Mouse (Mus musculus) MEL (cell line): ENCODE data around the gene Reg4. TPM values are rescaled to one million over a fixed set of nuclear protein-coding genes. Genes with fewer than 3 reads are reported as not detected.

ENCODE experiments used
- DNase-seq: peaks from one replicate; pipeline ENCODE4 v3.0.0; 2011; ENCODE audit warnings: low read depth, low spot score
- H3K27ac ChIP-seq: 2 replicates; pipeline ENCODE4 v1.5.1; 2012; ENCODE audit warnings: low read depth, mild to moderate bottlenecking, control low read depth, low read length, moderate library complexity; ENCODE audit not compliant: control insufficient read depth
- H3K27me3 ChIP-seq, 2 experiments: fragments of 150-350 bp in 1 of 2; sonication (generic) in 1 of 2; 2 replicates each; pipeline ENCODE4 v1.6.1; 2012; ENCODE audit warnings: low read length in 2 of 2, mild to moderate bottlenecking in 2 of 2, improper control_type of control experiment in 1 of 2, moderate library complexity in 1 of 2; ENCODE audit not compliant: insufficient read depth in 2 of 2, control insufficient read depth in 1 of 2
- H3K36me3 ChIP-seq, 2 experiments: 2 replicates each; pipeline ENCODE4 v1.6.1; 2012 to 2014; ENCODE audit warnings: low read length in 2 of 2, improper control_type of control experiment in 1 of 2, inconsistent platforms in 1 of 2, mild to moderate bottlenecking in 1 of 2; ENCODE audit not compliant: insufficient read depth in 2 of 2, control insufficient read depth in 1 of 2
- H3K4me1 ChIP-seq, 2 experiments: fragments of 150-350 bp in 1 of 2; sonication (generic) in 1 of 2; 2 replicates each; pipeline ENCODE4 v1.6.1; 2012; ENCODE audit warnings: low read length in 2 of 2, improper control_type of control experiment in 1 of 2, mild to moderate bottlenecking in 1 of 2; ENCODE audit not compliant: insufficient read depth in 2 of 2, control insufficient read depth in 1 of 2
- H3K4me3 ChIP-seq, 2 experiments: fragments of 150-350 bp in 1 of 2; sonication (generic) in 1 of 2; 2 replicates each; pipeline ENCODE4 v1.5.1; 2012; ENCODE audit warnings: low read depth in 2 of 2, low read length in 2 of 2, mild to moderate bottlenecking in 2 of 2, moderate library complexity in 2 of 2, control low read depth in 1 of 2, improper control_type of control experiment in 1 of 2; ENCODE audit not compliant: control insufficient read depth in 1 of 2, insufficient read depth in 1 of 2
- H3K79me2 ChIP-seq: 2 replicates; pipeline ENCODE4 v1.6.1; 2012; ENCODE audit warnings: mild to moderate bottlenecking, low read length, moderate library complexity; ENCODE audit not compliant: control insufficient read depth, poor library complexity, insufficient read depth
- H3K9ac ChIP-seq: 2 replicates; pipeline ENCODE4 v1.6.1; 2012; ENCODE audit warnings: low read depth, mild to moderate bottlenecking, control low read depth, low read length, moderate library complexity; ENCODE audit not compliant: control insufficient read depth, poor library complexity, severe bottlenecking
- H3K9me3 ChIP-seq: fragments of 150-350 bp; sonication (generic); replicated peaks from 2 replicates; pipeline ENCODE4 v1.6.1; 2012; ENCODE audit warnings: mild to moderate bottlenecking, low read length, improper control_type of control experiment, moderate library complexity; ENCODE audit not compliant: insufficient read depth
- BHLHE40 ChIP-seq: IDR thresholded peaks from 2 replicates; pipeline ENCODE4 v1.6.1; 2012; ENCODE audit warnings: low read depth, mild to moderate bottlenecking, inconsistent platforms, low read length, improper control_type of control experiment, borderline replicate concordance
- CHD1 ChIP-seq: IDR thresholded peaks from 2 replicates; pipeline ENCODE4 v1.6.1; 2012; ENCODE audit warnings: low read depth, mild to moderate bottlenecking, inconsistent platforms, low read length, improper control_type of control experiment
- CTCF ChIP-seq, 3 experiments: IDR thresholded peaks in 2 of 3; conservative IDR thresholded peaks in 1 of 3; 2 replicates each; pipeline ENCODE4 v1.5.1; 2011 to 2012; ENCODE audit warnings: low read length in 3 of 3, low read depth in 2 of 3, mild to moderate bottlenecking in 2 of 3, improper control_type of control experiment in 1 of 3, inconsistent platforms in 1 of 3, mixed read lengths in 1 of 3, moderate library complexity in 1 of 3; ENCODE audit not compliant: control insufficient read depth in 1 of 3, insufficient read depth in 1 of 3, poor library complexity in 1 of 3, severe bottlenecking in 1 of 3
- E2F4 ChIP-seq: IDR thresholded peaks from 2 replicates; pipeline ENCODE4 v1.6.1; 2011; ENCODE audit warnings: low read depth, low read length, improper control_type of control experiment, borderline replicate concordance
- ELF1 ChIP-seq: IDR thresholded peaks from 2 replicates; pipeline ENCODE4 v1.6.1; 2014; ENCODE audit warnings: low read depth, mild to moderate bottlenecking, inconsistent platforms, low read length, improper control_type of control experiment, moderate library complexity
- EP300 ChIP-seq, 2 experiments: IDR thresholded peaks; 2 replicates each; pipeline ENCODE4 v1.6.1; 2011; ENCODE audit warnings: improper control_type of control experiment in 2 of 2, low read length in 2 of 2, low read depth in 1 of 2, mild to moderate bottlenecking in 1 of 2
- GABPA ChIP-seq: IDR thresholded peaks from 2 replicates; pipeline ENCODE4 v1.6.1; 2012; ENCODE audit warnings: low read depth, mild to moderate bottlenecking, inconsistent platforms, low read length, improper control_type of control experiment, moderate library complexity
- GATA1 ChIP-seq: IDR thresholded peaks from 2 replicates; pipeline ENCODE4 v1.6.1; 2011; ENCODE audit warnings: low read depth, low read length, improper control_type of control experiment
- HCFC1 ChIP-seq: IDR thresholded peaks from 2 replicates; pipeline ENCODE4 v1.6.1; 2012; ENCODE audit warnings: low read depth, mild to moderate bottlenecking, inconsistent platforms, low read length, improper control_type of control experiment, moderate library complexity
- JUND ChIP-seq: IDR thresholded peaks from 2 replicates; pipeline ENCODE4 v1.6.1; 2011; ENCODE audit warnings: low read depth, mild to moderate bottlenecking, improper control_type of control experiment, low read length
- KAT2A ChIP-seq: conservative IDR thresholded peaks from 2 replicates; pipeline ENCODE4 v1.6.1; 2012; ENCODE audit warnings: low read depth, low read length, improper control_type of control experiment, inconsistent platforms
- MAFK ChIP-seq: IDR thresholded peaks from 2 replicates; pipeline ENCODE4 v1.6.1; 2011; ENCODE audit warnings: low read depth, mild to moderate bottlenecking, low read length, improper control_type of control experiment, borderline replicate concordance
- MAX ChIP-seq: IDR thresholded peaks from 2 replicates; pipeline ENCODE4 v1.6.1; 2011; ENCODE audit warnings: low read length, improper control_type of control experiment
- MEF2A ChIP-seq: IDR thresholded peaks from 2 replicates; pipeline ENCODE4 v1.6.1; 2014; ENCODE audit warnings: low read depth, mild to moderate bottlenecking, inconsistent platforms, low read length, improper control_type of control experiment; ENCODE audit not compliant: poor library complexity, insufficient replicate concordance, severe bottlenecking; ENCODE audit errors: extremely low read depth
- MYB ChIP-seq: IDR thresholded peaks from 2 replicates; pipeline ENCODE4 v1.6.1; 2011; ENCODE audit warnings: mild to moderate bottlenecking, low read depth, low read length, improper control_type of control experiment
- MYC ChIP-seq: IDR thresholded peaks from 2 replicates; pipeline ENCODE4 v1.6.1; 2011; ENCODE audit warnings: low read depth, mild to moderate bottlenecking, low read length, improper control_type of control experiment, moderate library complexity
- NELFE ChIP-seq: IDR thresholded peaks from 2 replicates; pipeline ENCODE4 v1.6.1; 2011; ENCODE audit warnings: low read depth, low read length, improper control_type of control experiment
- NRF1 ChIP-seq: IDR thresholded peaks from 2 replicates; pipeline ENCODE4 v1.6.1; 2014; ENCODE audit warnings: low read depth, mild to moderate bottlenecking, inconsistent platforms, low read length, improper control_type of control experiment, moderate library complexity; ENCODE audit not compliant: poor library complexity, insufficient read depth, severe bottlenecking
- SIN3A ChIP-seq: IDR thresholded peaks from 2 replicates; pipeline ENCODE4 v1.6.1; 2012; ENCODE audit warnings: low read length, improper control_type of control experiment, inconsistent platforms
- TAL1 ChIP-seq: IDR thresholded peaks from 2 replicates; pipeline ENCODE4 v1.6.1; 2012; ENCODE audit warnings: mild to moderate bottlenecking, inconsistent platforms, low read length, moderate library complexity, mixed read lengths
- TBP ChIP-seq: IDR thresholded peaks from 2 replicates; pipeline ENCODE4 v1.8.0; 2011; ENCODE audit warnings: low read depth, low read length, improper control_type of control experiment
- UBTF ChIP-seq: IDR thresholded peaks from 2 replicates; pipeline ENCODE4 v1.6.1; 2012; ENCODE audit warnings: low read depth, mild to moderate bottlenecking, inconsistent platforms, low read length, improper control_type of control experiment, moderate library complexity, borderline replicate concordance; ENCODE audit not compliant: insufficient read depth
- USF1 ChIP-seq: IDR thresholded peaks from 2 replicates; pipeline ENCODE4 v1.6.1; 2014; ENCODE audit warnings: low read depth, mild to moderate bottlenecking, inconsistent platforms, low read length, improper control_type of control experiment, moderate library complexity
- ZC3H11A ChIP-seq: IDR thresholded peaks from 2 replicates; pipeline ENCODE4 v1.6.1; 2012; ENCODE audit warnings: low read depth, mild to moderate bottlenecking, inconsistent platforms, low read length, improper control_type of control experiment
- ZKSCAN1 ChIP-seq: IDR thresholded peaks from 2 replicates; pipeline ENCODE4 v1.6.1; 2012; ENCODE audit warnings: low read depth, mild to moderate bottlenecking, inconsistent platforms, low read length, improper control_type of control experiment, moderate library complexity
- ZNF384 ChIP-seq: IDR thresholded peaks from 2 replicates; pipeline ENCODE4 v1.6.1; 2012; ENCODE audit warnings: low read depth, mild to moderate bottlenecking, inconsistent platforms, low read length, improper control_type of control experiment
- polyA plus RNA-seq, 2 experiments: library from polyadenylated mRNA; stranded (reverse) in 1 of 2; unstranded in 1 of 2; fragments of >175 nt in 1 of 2; fragments of >200 nt in 1 of 2; gene quantifications; 2 replicates each; pipeline versions ENCODE4 v1.2.1 to v1.2.4; 2012; ENCODE audit warnings: low replicate concordance in 2 of 2, low read depth in 1 of 2; ENCODE audit not compliant: insufficient read length in 2 of 2, insufficient read depth in 1 of 2, missing spikeins in 1 of 2
- total RNA-seq: library from RNA; depleted of rRNA; stranded (reverse); fragments of 300-350 nt; gene quantifications from 2 replicates; pipeline ENCODE4 v1.2.3, GENCODE M21; 2012

The Reg4 gene
- total and polyA plus RNA-seq, 3 experiments: not detected

DNA sequence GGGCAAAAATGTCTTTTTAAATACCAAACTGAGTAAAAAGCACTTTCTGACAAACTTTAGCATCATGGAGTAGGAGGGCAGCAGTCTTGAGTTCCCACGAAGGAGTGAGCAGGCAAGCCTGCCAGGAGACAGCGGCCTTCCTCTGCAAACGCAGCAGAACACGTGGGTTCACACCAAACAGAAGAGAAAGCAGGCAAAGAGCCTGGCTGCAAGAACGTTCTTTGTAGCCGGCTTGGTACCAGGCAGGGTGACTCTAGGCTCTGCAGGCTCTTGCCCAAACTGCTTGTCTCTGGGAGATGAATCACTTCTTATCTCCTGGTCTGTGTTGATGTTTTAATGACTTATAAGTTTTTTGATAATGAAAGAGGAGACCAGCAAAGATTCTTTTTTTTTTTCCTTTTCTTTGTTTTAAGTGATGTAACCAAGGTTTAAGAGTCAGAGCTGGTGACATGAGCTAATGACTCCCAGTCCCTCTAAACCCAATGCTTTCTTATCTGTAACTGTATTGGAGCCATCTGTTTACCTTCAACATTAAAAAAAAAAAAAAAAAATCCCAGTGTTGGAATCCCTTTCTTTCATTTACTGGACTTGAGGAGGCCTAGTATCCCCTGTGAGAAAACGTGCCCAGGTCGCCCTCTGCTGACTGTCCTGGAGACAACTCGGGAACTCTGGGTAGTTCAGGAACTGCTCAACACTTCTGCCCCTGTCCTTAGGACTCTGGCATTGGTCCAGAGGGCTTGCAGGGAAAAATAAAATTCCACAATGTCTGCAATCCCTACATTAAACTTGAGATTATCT lies 2.0 kb downstream of the Reg4 start (continued):
- TF ChIP-seq ZKSCAN1 (no peak), MAFK (no peak), HCFC1 (no peak), ZC3H11A (peak; percentile 96), GATA1 (no peak), TAL1 (no peak), GABPA (no peak), CHD1 (no peak), USF1 (no peak), UBTF (no peak), BHLHE40 (no peak), EP300 (IDR thresholded peaks at IDR 0.05; ENCODE audit: low read depth in 1 of 2, low read length in 2 of 2) (no peak), ELF1 (no peak), CTCF (IDR thresholded peaks at IDR 0.05 in 2 of 3, conservative IDR thresholded peaks at IDR 0.05 in 1 of 3; ENCODE audit: control insufficient read depth in 1 of 3, insufficient read depth in 1 of 3, low read depth in 2 of 3, low read length in 3 of 3, poor library complexity in 1 of 3, severe bottlenecking in 1 of 3) (peak; percentile 44 to 91 (median 86))

GRCm38 (mm10) chr3:98224975-98225374 lies 3.0 kb downstream of the Reg4 start:
- H3K27me3 ChIP-seq: peaks cover 0 to 1% of the 10 kb centered on the region in 2 experiments; a peak in 1 of 4 replicates
- H3K36me3 ChIP-seq: no peaks in the 10 kb centered on the region
- H3K9me3 ChIP-seq: no peaks in the 10 kb centered on the region
- TF ChIP-seq TAL1: no peak
- no peak for TF ChIP-seq MAX
- TF ChIP-seq ZKSCAN1: no peak
- DNase-seq: no peak
- H3K4me1 ChIP-seq: peaks cover 0 to 5% of the 10 kb centered on the region in 2 experiments; a peak in 1 of 4 replicates
- H3K9ac ChIP-seq: no peak overlapping the region
- H3K4me3 ChIP-seq: no peak overlapping the region
- H3K79me2 ChIP-seq: no peaks in the 10 kb centered on the region
- no peak overlapping the region for H3K27ac ChIP-seq

GRCm38 (mm10) chr3:98225746-98226145 lies 3.8 kb downstream of the Reg4 start:
- Histone ChIP-seq H3K27ac (no peak overlapping the region), H3K9ac (no peak overlapping the region), H3K27me3 (0 out of 4 replicates have a peak, but pooled peaks cover 0 to 1% of the 10 kb centered on the region in 2 experiments), H3K9me3 (no peaks in the 10 kb centered on the region), H3K79me2 (no peaks in the 10 kb centered on the region), H3K4me1 (peaks cover 0 to 5% of the 10 kb centered on the region in 2 experiments; a peak in 1 of 4 replicates), H3K36me3 (no peaks in the 10 kb centered on the region), H3K4me3 (no peak overlapping the region)
- no peak for TF ChIP-seq BHLHE40
- no peak for TF ChIP-seq TBP
- no peak for TF ChIP-seq MYB
- no peak for TF ChIP-seq USF1
- no peak for TF ChIP-seq MYC
- TF ChIP-seq JUND: no peak
- no peak for TF ChIP-seq MAFK
- no peak for TF ChIP-seq NRF1
- TF ChIP-seq UBTF: no peak
- TF ChIP-seq SIN3A: no peak
- no peak for TF ChIP-seq EP300 (IDR thresholded peaks at IDR 0.05; ENCODE audit: low read depth in 1 of 2, low read length in 2 of 2)
- no peak for TF ChIP-seq ZNF384
- TF ChIP-seq NELFE: no peak
- TF ChIP-seq KAT2A: no peak
- no peak for TF ChIP-seq MEF2A
- TF ChIP-seq E2F4: no peak
- no peak for TF ChIP-seq GATA1
- DNase-seq: no peak
